24 mouse cellular contexts compared by ENCODE assay signal in genomic region chr6:39035039-39035438, GRCm38 (mm10).
DNase-seq lines count a peak whose midpoint lies in the region; ATAC-seq and TF ChIP-seq lines count a peak whose summit lies in the region.
"Had no signal": no experiment of that assay in that cellular context is flagged by ENCODE, and none has a peak within 500 bp of the region (broad histone marks: within the 10 kb centered on the region; RNA-seq: fewer than 3 reads in every experiment).

No protein-coding gene starts in this region.

- no peak overlapping the region for H3K4me2 ChIP-seq in forebrain, postnatal 0 days (ENCODE audit: low read depth)
- H3K4me2 ChIP-seq in forebrain, embryonic 14.5 days (ENCODE audit: low read length), result no peak overlapping the region
- no peak overlapping the region for H3K4me2 ChIP-seq in midbrain, embryonic 11.5 days
- no peak overlapping the region for H3K4me2 ChIP-seq in midbrain, postnatal 0 days (ENCODE audit: low read depth, low read length, poor library complexity, severe bottlenecking)
- H3K4me2 ChIP-seq: embryonic facial prominence, embryonic 12.5 days; forebrain, embryonic 13.5 days had no signal

- no peaks in the 10 kb centered on the region for H3K9me3 ChIP-seq in forebrain, postnatal 0 days (ENCODE audit: low read length)
- H3K9me3 ChIP-seq in forebrain, embryonic 14.5 days (replicated peaks; ENCODE audit: control insufficient read depth, low read length), result no peaks in the 10 kb centered on the region
- no peaks in the 10 kb centered on the region for H3K9me3 ChIP-seq in midbrain, embryonic 11.5 days (ENCODE audit: control insufficient read depth, low read length)
- H3K9me3 ChIP-seq in midbrain, postnatal 0 days (ENCODE audit: low read length), result no peaks in the 10 kb centered on the region
- H3K9me3 ChIP-seq: embryonic facial prominence, embryonic 10.5 days; embryonic facial prominence, embryonic 12.5 days; forebrain, embryonic 13.5 days; G1E had no signal

- intact Hi-C loops in gastrocnemius, adult 2 months (cut with DNase I), result no loop called here
- intact Hi-C loops in gastrocnemius, postnatal 36 days (cut with DNase I), result no loop called here

- H3K36me3 ChIP-seq in forebrain, postnatal 0 days (ENCODE audit: insufficient read depth), result no peaks in the 10 kb centered on the region
- no peaks in the 10 kb centered on the region for H3K36me3 ChIP-seq in forebrain, embryonic 14.5 days (ENCODE audit: control insufficient read depth, insufficient read depth, low read length)
- no peaks in the 10 kb centered on the region for H3K36me3 ChIP-seq in midbrain, embryonic 11.5 days (ENCODE audit: control insufficient read depth, insufficient read depth, low read length)
- no peaks in the 10 kb centered on the region for H3K36me3 ChIP-seq in midbrain, postnatal 0 days (ENCODE audit: insufficient read depth, low read length)
- H3K36me3 ChIP-seq: embryonic facial prominence, embryonic 10.5 days; embryonic facial prominence, embryonic 12.5 days; G1E had no signal

- no peak overlapping the region for H3K9ac ChIP-seq in forebrain, postnatal 0 days
- no peak overlapping the region for H3K9ac ChIP-seq in forebrain, embryonic 14.5 days (ENCODE audit: low read length)
- H3K9ac ChIP-seq in midbrain, embryonic 11.5 days (ENCODE audit: low read length), result no peak overlapping the region
- no peak overlapping the region for H3K9ac ChIP-seq in midbrain, postnatal 0 days (replicated peaks; ENCODE audit: low read length, poor library complexity, severe bottlenecking)
- H3K9ac ChIP-seq: embryonic facial prominence, embryonic 12.5 days; forebrain, embryonic 13.5 days had no signal

- no peak for ATAC-seq in forebrain, postnatal 0 days
- ATAC-seq in forebrain, embryonic 14.5 days, result no peak
- no peak for ATAC-seq in midbrain, embryonic 11.5 days (ENCODE audit: low FRiP score)
- no peak for ATAC-seq in midbrain, postnatal 0 days (ENCODE audit: low FRiP score)
- ATAC-seq: activated CD4-positive, CD25-positive, alpha-beta regulatory T cell, adult 4 months; CD4-positive, CD25-positive, alpha-beta regulatory T cell, adult 4 months; forebrain, embryonic 13.5 days; forebrain, embryonic 16.5 days; Patski had no signal

- 0 out of 2 replicates have a peak overlapping the region, but pooled peaks have one; percentile 21 for H3K27ac ChIP-seq in forebrain, postnatal 0 days (ENCODE audit: low read depth, low read length)
- H3K27ac ChIP-seq in forebrain, embryonic 14.5 days (ENCODE audit: low read depth, low read length), result no peak overlapping the region
- H3K27ac ChIP-seq in gastrocnemius, adult 2 months, result peak overlapping the region; percentile 50
- H3K27ac ChIP-seq in midbrain, embryonic 11.5 days (ENCODE audit: low read depth, low read length), result no peak overlapping the region
- no peak overlapping the region for H3K27ac ChIP-seq in midbrain, postnatal 0 days (ENCODE audit: low read depth, low read length)
- H3K27ac ChIP-seq: embryonic facial prominence, embryonic 10.5 days; embryonic facial prominence, embryonic 12.5 days; forebrain, embryonic 13.5 days had no signal

- peaks cover 8% of the 10 kb centered on the region; the same call in 1 of the 2 replicates for H3K4me1 ChIP-seq in forebrain, postnatal 0 days (ENCODE audit: insufficient read depth)
- no peaks in the 10 kb centered on the region; the same call in 1 of the 2 replicates for H3K4me1 ChIP-seq in forebrain, embryonic 14.5 days (ENCODE audit: control insufficient read depth, insufficient read depth, low read length)
- H3K4me1 ChIP-seq in midbrain, embryonic 11.5 days (ENCODE audit: control insufficient read depth, insufficient read depth, low read length), result no peaks in the 10 kb centered on the region; the same call in 1 of the 2 replicates
- peaks cover 4% of the 10 kb centered on the region; the same call in 1 of the 2 replicates for H3K4me1 ChIP-seq in midbrain, postnatal 0 days (ENCODE audit: insufficient read depth, low read length)

- TF ChIP-seq CTCF in forebrain, postnatal 0 days (IDR thresholded peaks at IDR 0.05; ENCODE audit: low read depth), result no peak
- TF ChIP-seq CTCF in gastrocnemius, adult 2 months (IDR thresholded peaks at IDR 0.05), result no peak
- no peak for TF ChIP-seq CTCF in midbrain, postnatal 0 days (IDR thresholded peaks at IDR 0.05)

- H3K27me3 ChIP-seq in forebrain, postnatal 0 days (ENCODE audit: insufficient read depth, low read length), result no peaks in the 10 kb centered on the region
- H3K27me3 ChIP-seq in forebrain, embryonic 14.5 days (replicated peaks; ENCODE audit: control insufficient read depth, insufficient read depth, low read length), result no peaks in the 10 kb centered on the region
- no peaks in the 10 kb centered on the region for H3K27me3 ChIP-seq in midbrain, embryonic 11.5 days (ENCODE audit: control insufficient read depth, insufficient read depth, low read length)
- no peaks in the 10 kb centered on the region for H3K27me3 ChIP-seq in midbrain, postnatal 0 days (ENCODE audit: insufficient read depth, low read length)
- H3K27me3 ChIP-seq: CH12.LX; forebrain, embryonic 13.5 days; Patski had no signal

- no peak overlapping the region for H3K4me3 ChIP-seq in forebrain, postnatal 0 days (ENCODE audit: low read depth, low read length)
- no peak overlapping the region for H3K4me3 ChIP-seq in forebrain, embryonic 14.5 days (ENCODE audit: low read depth, low read length)
- H3K4me3 ChIP-seq in gastrocnemius, adult 2 months, result no peak overlapping the region
- H3K4me3 ChIP-seq in midbrain, embryonic 11.5 days (ENCODE audit: low read depth, low read length), result no peak overlapping the region
- H3K4me3 ChIP-seq in midbrain, postnatal 0 days (ENCODE audit: low read depth, low read length), result no peak overlapping the region
- H3K4me3 ChIP-seq: embryonic facial prominence, embryonic 10.5 days; embryonic facial prominence, embryonic 12.5 days; forebrain, embryonic 13.5 days had no signal

- 85% methylated on average over 6 of the region's 6 CpGs for WGBS in forebrain, postnatal 0 days
- WGBS in forebrain, embryonic 14.5 days, result 90% methylated on average over 6 of the region's 6 CpGs
- WGBS in midbrain, embryonic 11.5 days, result 89% methylated on average over 6 of the region's 6 CpGs
- 87% methylated on average over 6 of the region's 6 CpGs for WGBS in midbrain, postnatal 0 days

- no peak for DNase-seq in forebrain, postnatal 0 days
- no peak for DNase-seq in forebrain, embryonic 14.5 days (ENCODE audit: low spot score)
- DNase-seq in gastrocnemius, adult 2 months, result no peak
- no peak for DNase-seq in gastrocnemius, postnatal 36 days
- peak; percentile 68 for DNase-seq in midbrain, embryonic 11.5 days (ENCODE audit: low spot score, missing footprints)
- DNase-seq in midbrain, postnatal 0 days (ENCODE audit: low spot score), result no peak
- DNase-seq: adrenal gland, adult 8-10 months; adrenal gland, postnatal 14 days; adrenal gland, postnatal 36 days; B cell, adult 2 months; cerebellum, adult 11-12 months; cerebellum, adult 2 months; cerebellum, adult 9-10 months; cerebellum, postnatal 10 days; cerebellum, postnatal 25 days had no signal

Comparison
In these comparisons a context has a peak if more than half of its experiments do, and no peak if none do; other contexts are left out.
1. H3K27ac ChIP-seq: peak in forebrain, postnatal 0 days (single experiment) and gastrocnemius, adult 2 months (single experiment); none in forebrain, embryonic 14.5 days (single experiment), midbrain, embryonic 11.5 days (single experiment) and midbrain, postnatal 0 days (single experiment).